Mouse (Mus musculus): ENCODE measurements at regions not wholly inside any gene's neighbourhood (a gene's known extent, or its start where the extent isn't known, plus 50 kb on each side); places are given as distances from the start of the nearest gene placed in this dataset.

DNA sequence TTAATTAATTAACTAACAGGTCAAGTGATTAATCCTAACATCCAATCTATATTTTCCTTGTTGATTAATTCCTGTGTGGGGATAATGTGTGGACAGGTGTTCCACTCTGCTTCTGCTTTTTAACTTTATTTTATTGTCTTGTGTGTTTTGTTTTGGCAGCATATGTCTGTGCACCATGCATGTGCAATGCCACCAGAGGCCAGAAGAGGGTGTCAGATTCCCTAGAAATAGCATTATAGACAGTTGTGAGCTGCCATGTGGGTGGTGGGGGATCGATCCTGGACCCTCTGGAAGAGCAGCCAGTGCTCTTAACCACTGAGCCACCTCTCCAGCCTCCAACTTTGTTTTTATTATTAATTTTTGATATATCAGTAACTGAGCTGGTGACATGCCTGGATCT lies 65.6 kb downstream of the En1 start:
- no peak for DNase-seq (ENCODE audit: low spot score)

DNA sequence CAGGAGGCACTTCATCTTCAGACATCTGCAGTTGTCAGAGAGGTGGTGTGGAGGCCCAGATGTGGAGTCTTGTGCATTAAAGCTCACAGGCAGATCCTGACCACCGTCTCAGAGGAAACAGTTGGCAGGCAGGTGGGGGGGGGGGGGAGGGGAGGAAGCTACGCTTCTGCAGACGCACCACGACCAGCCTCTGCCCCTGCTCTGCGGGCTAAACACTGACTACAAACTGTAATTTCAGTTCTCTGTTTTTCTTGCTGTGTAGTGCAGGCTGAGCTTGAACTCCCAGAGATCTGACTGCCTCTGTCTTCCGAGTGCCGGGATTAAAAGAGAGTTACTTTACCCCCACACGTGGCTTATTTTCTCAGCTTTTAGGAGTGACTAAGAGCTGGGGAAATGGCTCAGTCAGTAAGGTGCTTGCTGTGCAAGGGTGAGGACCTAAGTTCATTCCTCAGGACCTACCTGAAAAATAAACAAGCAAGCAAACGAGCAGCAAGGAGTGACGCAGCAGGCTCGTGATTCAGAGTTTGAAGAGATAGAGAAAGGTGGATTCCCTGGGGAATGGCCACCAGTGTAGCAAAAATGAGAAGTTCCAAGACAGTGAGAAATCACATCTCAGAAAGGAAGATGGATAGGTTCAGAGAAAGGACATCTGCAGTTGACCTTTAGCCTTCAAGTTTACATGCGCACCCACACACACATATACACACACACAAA lies 81.5 kb downstream of the En1 start:
- no peak for DNase-seq (ENCODE audit: low spot score)

DNA sequence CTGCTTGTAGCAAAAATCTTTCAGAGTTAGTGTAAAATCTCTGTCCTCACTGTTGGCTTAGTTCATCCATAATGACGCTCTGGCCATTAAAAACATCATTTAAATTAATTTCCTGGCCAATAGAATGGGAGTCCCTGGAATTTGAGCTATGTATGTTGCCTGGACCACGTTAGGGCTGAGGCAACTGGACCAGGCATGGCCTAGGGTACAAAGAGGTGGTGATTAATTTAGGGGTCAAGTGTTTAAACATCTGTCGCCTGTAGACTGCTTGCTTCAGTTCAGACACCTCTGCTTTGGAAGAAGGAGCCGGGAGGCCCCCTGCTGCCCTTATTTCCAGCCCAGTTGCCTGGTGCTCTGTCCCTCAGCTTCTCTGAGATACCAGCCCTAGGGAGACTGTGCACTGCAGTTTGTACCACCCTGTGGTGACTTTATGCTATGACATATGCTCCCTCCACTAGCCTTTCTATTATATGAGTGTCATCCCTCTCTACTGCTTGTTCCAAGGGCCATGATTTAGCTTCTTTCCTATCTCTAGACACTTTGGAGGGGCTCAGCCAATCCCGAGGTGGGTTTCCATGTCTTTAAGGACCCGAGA lies 83.5 kb downstream of the En1 start:
- DNase-seq (ENCODE audit: low spot score): peak; percentile 39

DNA sequence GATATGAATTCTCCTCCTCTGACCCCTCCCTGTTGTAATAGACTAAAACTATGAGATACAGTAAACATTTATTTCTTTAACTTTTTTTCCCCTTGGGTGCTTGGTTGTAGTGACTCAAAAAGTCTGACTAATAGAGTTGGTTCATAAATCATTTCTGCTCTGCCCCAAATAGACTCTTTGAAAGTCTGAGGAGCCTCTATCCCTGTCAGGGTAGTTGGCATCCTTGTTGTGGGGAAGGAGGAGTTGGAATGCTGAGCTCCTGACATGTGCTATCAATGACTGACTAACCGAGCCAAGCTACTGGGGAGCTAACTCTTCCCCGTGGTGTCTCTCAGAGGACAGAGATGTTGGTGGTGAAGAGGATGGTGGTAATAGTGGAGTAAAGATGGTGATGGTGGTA lies 89.4 kb downstream of the En1 start:
- no peak for DNase-seq (ENCODE audit: low spot score)

DNA sequence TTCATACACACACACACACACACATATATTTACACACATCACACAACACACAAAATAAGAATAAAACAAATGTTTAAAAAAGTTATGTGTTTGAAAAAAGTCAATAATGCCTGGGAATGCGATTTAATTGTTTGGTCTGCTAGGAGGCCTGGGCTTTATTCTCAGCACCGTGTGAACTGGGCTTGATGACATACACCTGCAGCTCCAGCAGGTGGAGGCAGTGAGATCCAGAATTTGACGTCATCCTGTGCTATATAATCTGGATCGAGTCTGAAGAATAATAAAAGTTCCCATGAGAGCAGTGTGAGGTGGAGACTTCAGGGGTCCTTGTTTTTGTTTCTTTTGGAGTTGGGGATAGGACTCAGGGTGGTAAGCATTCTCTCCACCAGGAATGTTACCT lies 96.0 kb downstream of the En1 start:
- no peak for DNase-seq (ENCODE audit: low spot score)

DNA sequence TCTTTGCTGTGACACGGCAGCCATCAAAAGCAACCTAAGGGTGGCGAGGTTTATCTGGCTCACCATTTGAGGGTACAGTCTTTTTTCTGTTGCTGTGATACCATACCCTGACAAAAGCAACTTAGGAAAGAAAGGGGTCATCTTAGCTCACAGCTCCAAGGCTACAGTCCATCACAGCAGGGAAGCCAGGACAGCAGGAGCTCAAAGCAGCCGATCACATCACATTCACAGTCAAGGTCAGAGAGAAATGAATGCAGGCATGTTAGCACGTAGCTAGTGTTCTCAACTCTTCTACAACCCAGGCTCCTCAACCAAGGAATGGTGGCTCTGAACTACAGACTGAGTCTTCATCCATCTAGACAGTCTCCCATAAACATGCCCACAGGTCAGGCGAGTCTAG lies 102.0 kb downstream of the En1 start:
- peak; percentile 12 for DNase-seq (ENCODE audit: low spot score)

DNA sequence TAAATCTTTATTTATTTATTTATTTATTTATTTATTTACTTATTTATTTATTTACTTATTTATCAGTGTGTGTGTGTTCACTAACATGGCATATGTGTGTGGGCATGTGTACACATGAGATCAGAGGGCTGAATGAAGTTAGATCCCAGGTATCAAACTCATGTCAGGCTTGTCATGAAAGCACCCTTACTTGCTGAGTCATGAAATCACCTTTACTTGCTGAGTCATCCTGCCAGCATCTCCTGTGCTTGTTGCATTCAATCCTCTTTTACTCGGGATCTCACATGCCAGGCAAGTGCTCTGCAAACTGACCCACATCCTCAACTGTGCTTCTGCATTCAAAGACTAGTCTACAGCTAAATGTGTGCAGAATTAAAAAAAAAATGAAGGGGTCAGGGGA lies 103.8 kb downstream of the En1 start:
- no peak for DNase-seq (ENCODE audit: low spot score)

DNA sequence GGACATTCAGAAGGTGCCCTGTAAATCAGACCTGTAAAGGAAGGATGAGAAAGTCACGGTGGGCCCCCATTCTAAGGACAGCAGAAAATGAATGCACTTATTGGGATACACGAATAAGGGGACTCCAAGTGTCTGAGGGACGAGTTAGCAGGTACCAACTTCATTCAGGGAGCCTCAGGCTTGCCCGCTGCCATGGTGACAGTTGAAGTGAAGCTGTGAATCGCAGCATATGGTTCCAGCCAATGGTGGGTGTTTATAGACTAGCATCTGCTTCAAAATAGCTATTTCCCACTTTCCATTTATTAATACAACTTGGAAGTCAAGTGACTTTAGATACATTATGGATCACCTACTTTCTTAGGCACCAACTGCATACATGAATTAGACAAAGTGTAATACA lies 106.3 kb downstream of the En1 start:
- DNase-seq (ENCODE audit: low spot score): no peak

DNA sequence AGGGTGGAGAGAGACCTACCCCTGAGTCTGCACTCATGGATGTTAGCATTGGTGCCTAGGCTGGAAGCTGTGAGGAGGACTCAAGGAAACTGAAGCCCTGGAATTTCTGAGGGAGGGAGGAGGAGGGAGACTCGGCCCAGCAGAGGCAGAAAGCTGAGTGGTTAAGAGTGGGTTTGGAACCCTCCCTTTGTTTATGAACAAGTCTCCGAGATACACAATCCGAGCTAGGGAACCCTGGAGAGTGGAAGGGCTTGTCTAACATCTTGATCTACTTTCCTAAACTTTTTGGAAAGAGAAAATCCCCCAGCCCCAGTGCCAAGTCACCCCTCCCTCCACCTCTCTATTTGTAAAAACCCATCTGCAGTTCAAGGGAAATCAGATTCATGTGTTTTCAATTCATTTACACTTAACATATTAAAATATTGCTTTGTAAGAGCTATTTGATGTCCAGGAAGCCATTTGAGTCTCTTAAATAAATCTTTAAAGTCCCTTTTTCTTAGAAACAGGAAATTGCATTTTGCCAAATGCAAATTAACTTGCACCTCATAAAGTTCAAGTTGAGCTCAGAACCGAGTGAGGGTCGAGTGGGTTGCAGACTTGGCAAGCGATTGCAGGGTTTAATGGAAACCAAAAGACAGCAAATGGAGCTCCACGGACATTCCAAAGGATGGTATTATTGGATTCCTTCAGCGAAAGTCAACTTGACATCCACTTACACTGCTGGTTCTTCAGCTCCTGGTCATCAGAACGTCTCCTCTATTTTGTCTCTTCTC lies 113.1 kb downstream of the En1 start:
- DNase-seq (ENCODE audit: low spot score): no peak

DNA sequence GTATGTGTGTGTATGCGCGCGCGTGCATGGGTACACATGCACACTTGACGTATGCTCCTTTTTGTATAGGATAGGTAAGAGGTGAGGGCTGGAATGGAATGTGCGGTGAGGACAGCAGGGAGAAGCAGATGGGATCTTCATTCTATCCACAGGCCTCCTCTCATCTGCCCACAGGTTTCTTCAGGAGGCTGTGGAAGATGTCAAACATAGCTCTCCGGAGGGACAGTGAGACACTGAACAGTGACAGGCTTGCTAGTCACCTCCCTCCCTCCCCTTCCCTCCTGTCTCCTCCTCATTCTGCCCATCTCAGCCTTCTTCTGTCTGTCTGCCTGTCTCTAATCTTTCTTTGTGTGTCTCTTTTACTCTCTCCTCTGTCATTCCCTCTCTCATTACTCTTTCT lies 124.6 kb downstream of the En1 start:
- no peak for DNase-seq (ENCODE audit: low spot score)

DNA sequence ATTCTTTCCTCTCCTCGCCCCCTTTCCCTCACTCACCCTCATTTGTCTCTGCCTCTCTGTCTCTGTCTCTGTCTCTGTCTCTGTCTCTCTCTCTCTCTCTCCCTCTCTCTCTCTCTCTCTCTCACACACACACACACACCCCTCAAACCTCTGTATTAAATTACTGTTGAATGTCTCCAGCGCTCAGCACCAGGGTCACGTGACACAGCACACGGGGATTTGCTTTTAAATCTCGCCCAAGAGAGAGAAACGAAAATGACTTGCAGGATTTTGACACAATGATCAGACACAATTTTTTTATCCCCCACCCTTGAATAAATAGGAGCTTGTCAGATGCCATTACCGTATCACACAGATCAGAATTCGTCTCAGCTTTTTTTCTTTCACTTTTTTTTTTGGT lies 125.2 kb downstream of the En1 start:
- DNase-seq (ENCODE audit: low spot score): no peak

DNA sequence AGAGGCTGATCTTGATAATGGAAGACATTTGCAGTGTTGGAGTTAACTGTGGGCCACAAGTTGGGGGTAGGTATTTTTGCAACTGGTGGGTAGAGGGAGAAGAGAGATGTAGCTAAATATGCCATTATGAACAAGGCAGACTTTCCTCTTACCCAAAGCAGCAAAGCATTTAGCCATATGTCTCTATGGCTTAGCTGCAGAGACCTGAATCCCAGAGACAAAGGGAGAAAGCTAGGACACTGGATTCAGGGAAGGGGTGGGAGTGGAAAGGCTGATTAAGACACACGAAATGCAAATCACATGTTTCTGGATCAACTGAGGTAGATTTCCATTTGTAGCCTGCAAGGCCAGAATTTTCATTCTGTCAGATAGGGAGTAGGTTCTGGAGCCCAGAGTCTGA lies 129.8 kb downstream of the En1 start:
- no peak for DNase-seq (ENCODE audit: low spot score)

DNA sequence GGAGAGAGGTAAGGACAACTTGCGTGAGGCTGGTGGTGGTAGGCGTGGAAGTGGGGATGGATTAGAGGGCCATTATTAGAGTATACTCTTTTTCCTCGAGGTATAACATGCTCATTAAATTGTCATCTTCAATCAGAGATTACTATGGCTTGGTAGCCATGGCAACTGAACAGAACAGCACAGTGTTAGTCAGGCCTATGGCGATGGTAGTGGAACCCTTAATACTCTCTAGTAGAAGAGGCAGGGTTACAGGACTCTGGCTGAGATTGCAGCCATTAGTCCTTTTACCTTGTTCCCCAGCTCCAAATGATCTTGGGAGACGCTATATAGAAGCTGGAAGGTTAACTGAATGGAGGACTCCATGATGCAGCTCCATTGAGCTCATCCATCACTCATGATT lies 131.5 kb downstream of the En1 start:
- DNase-seq (ENCODE audit: low spot score): no peak

DNA sequence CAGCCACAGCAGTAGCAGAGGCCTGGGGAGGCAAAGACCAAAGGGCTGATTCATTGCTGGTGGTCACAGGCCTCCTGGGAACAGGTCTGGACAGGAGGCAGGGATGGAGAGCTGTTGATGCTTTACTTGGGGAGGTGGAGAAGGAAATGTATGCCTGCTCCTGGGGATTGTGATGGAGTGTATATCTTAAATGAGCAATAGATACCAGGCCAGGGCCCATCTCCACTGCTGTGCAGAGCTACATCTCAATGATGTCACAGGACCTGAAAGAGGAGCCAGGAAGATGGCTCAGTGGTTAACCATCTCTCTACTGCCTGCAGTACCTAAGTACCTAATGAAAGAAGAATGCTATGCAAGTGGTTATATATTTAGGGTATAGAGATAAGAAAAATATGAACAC lies 132.6 kb downstream of the En1 start:
- no peak for DNase-seq (ENCODE audit: low spot score)

DNA sequence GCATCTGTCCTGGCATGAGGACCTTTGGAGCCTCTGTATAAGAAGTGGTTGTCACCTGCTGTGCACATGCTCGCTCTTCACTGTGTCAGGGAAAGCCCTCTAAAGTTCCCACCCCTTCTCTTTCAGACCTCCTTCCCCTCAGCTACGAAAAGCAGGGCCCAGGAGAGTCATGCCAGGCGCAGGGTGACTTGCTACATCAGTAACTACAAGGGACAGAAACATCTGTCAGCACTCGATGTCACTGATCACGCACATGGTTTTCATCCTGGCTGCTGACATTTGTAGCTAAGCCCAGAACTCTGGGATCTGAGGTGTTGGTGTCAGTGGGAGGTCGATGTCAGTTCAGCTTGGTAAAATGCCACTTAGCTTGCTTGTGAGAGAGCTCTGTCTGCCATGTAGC lies 137.3 kb downstream of the En1 start:
- no peak for DNase-seq (ENCODE audit: low spot score)

DNA sequence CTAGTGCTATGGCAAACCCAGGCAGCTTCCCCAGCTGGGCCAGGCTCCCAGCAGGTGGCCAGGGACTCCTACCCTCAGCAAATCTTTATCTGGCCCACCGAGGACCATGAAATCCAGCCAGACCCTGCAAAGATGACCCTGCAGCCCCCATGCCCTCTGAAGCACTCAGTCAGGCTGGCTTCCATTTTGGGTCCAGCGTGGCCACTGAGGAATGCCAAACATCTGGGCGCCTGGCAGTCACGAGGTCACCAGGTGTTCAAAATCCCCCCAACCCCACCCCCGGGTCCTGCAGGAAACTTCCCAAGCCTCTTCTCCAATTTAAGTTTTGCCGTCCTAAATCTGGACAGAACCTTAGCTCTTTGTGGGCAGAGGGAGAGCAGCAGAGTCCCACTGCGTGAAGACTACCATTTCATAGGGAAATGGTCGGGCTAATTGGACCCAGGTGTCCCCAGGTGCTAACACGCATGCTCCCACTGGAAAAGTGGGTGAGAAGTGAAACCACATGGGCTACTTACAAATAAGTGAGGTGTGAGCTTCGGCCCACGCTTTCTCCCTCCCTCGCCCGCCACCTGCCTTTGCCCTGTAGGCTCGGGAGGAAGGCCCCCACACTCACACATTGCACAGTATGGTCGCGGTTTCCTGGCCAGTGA lies 139.0 kb downstream of the En1 start:
- DNase-seq (ENCODE audit: low spot score): no peak

DNA sequence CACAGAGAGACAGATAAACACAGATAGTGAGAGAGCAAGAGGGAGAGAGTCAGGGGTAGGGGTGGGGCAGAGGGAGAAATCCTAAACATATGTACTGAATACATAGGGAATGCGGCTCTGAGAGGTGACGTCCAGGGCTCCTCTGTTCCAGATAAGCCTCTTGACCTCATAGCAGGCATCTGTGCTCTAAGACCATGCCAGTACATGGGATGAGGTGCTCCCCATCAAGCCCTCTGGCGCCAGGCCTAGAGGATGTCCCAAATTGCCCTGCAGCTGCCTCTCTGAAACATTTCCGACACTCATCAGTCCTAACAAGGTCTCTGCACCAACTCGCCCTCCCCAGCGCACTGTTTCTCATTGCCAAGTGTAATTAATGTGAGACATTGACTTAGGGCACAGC lies 146.7 kb downstream of the En1 start:
- DNase-seq (ENCODE audit: low spot score): no peak

DNA sequence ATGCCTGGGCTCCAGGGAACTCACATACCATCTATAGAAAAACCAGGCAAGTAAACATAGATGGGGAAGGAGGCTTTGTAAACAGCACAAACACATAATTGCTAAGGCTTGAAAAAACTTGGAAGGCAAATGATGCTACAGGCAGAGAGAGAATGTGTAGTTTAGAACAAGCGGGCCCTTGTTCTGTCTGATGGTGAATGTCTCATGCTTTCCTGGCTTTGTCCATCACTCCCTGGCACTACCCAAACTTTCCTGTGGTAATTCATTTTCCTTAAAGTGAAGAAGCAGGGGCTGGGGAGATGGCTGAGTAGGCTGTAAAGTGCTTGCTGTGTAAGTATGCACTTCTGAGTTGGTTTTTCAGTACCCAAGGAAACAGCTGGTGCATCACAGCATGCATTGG lies 151.2 kb downstream of the En1 start:
- no peak for DNase-seq (ENCODE audit: low spot score)

DNA sequence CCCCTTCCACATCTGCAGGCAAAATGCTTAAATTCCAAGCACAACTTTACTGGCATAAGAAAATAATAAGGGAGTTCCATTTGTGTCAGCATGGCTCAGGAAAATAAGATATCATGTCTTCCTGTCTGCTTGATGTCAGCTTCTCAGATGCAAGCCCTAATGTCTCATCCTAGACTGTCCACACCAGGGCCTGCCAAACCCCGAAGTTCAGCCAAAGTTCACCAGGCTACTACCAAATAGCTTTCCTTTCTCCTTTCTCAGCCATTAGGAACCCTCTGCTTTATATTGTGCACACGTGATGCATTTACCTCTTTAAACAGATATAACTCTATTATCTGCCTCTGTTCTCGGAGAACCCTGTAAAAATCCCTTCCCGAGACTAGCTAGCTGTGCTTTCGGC lies 152.1 kb downstream of the En1 start:
- DNase-seq (ENCODE audit: low spot score): no peak

DNA sequence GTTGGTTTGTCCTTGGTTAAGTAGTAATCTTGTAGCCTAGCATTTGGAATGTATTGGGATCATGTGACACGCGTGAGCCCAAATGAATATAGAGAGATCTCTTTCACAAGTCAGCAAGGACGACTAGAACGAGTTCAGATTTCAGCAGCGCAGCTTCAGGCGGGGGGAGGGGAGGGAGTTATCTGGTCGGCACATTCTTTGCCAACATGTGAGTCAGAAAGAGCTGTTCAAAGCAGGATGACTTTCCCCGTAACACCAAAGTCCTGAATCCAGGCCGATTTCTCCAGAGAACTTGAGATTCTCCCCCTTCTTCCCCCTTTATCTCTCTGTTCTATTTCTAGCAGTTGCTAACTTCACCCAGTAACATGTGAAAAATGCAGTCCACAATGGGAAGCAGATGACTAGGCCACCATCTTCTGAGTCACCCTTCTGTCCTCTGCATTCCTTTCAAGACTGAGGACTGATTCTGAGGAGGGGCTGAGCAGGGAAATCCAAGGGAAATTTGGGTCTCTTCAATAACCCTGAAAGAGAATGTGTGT lies 155.1 kb downstream of the En1 start:
- DNase-seq (ENCODE audit: low spot score): no peak

DNA sequence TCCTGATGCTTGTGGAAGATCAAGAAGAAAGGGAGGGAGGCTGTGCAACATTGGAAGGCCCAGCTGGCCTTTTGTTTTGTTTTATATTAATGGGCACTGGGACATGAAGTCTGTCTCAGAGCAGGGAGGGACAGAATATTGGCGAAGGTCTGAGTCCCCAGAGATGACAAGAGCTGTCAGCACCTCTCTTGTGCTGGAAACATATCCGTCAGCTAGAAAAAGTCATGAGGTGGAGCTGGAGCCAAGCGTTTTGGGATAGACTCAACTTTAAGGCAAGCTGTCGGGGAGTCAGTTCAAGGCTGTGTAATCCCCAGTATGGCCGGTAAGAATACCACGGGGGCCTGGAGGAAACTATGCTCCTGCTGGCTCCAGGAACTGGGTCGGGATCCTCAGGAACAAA lies 156.0 kb downstream of the En1 start:
- no peak for DNase-seq (ENCODE audit: low spot score)

DNA sequence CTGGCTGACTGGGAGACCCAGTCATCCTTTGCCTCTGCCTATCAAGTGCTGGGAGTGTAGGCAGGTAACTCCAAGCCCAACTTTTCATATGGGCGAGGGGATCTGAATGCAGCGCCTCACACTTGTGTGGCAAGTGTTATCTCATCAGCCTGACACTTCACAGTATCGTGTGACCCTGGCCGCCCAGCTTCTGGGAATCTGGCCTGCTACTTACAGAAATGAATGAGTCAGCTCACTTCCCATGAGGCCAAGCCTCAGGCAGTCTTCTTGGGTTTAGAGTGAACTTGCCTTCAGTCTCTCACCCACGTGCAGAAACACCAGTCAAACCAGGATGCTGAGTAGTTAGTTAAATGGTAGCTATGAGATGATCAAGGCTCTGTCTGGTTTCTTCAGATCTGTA lies 156.5 kb downstream of the En1 start:
- no peak for DNase-seq (ENCODE audit: low spot score)

DNA sequence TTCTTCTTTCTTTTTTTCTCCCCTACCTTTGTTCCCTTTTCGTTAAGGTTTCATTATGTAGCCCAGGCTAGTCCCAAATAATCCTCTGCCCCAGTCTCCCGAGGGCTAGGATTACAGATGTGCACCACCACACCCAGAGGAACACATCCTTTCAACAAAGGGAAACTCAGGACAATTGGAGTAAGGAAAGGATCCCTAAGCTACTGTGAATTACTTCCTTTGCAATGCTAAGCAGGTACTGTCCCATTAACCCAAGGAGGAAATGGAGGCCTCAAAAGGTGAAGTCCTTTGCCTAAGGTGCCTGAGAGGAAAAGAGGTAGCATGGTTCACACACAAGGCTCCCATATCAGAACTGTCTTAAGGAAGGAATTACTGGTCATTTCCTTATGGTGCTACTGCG lies 157.2 kb downstream of the En1 start:
- no peak for DNase-seq (ENCODE audit: low spot score)
